Mouse (Mus musculus) embryonic facial prominence, embryonic 14.5 days (tissue): ENCODE results near the gene Krt80. TPM values are rescaled to one million over a fixed set of nuclear protein-coding genes. Genes with fewer than 3 reads are reported as not detected.

Experiments
- ATAC-seq: fragments of 200-750 bp; cut with Nextera tagmentation; 2 replicates; pipeline ENCODE4 v1.8.0; 2017; ENCODE audit warnings: low read depth, moderate number of reproducible peaks, moderate TSS enrichment
- DNase-seq: peaks from one replicate; pipeline ENCODE4 v3.0.0-alpha.2; 2015; ENCODE audit warnings: low spot score
- H3K27ac ChIP-seq: fragments of 300-500 bp; sonication (generic); replicated peaks from 2 replicates; pipeline ENCODE4 v1.5.1; 2014; ENCODE audit warnings: low read depth, mild to moderate bottlenecking, low read length, moderate library complexity
- H3K27me3 ChIP-seq: fragments of 300-500 bp; sonication (generic); replicated peaks from 2 replicates; pipeline ENCODE4 v1.6.1; 2014; ENCODE audit warnings: low read length; ENCODE audit not compliant: control insufficient read depth, insufficient read depth
- H3K36me3 ChIP-seq: fragments of 300-500 bp; sonication (generic); 2 replicates; pipeline ENCODE4 v1.6.1; 2014; ENCODE audit warnings: low read length, mixed read lengths; ENCODE audit not compliant: control insufficient read depth, insufficient read depth
- H3K4me1 ChIP-seq: fragments of 300-500 bp; sonication (generic); 2 replicates; pipeline ENCODE4 v1.6.1; 2014; ENCODE audit warnings: antibody characterized with exemption, low read length; ENCODE audit not compliant: control insufficient read depth, insufficient read depth
- H3K4me2 ChIP-seq: fragments of 300-500 bp; sonication (generic); 2 replicates; pipeline ENCODE4 v1.6.1; 2014; ENCODE audit warnings: low read depth, mild to moderate bottlenecking, low read length, moderate library complexity, mixed read lengths
- H3K4me3 ChIP-seq: fragments of 300-500 bp; sonication (generic); 2 replicates; pipeline ENCODE4 v1.5.1; 2014; ENCODE audit warnings: low read depth, mild to moderate bottlenecking, low read length
- H3K9ac ChIP-seq: fragments of 300-500 bp; sonication (generic); 2 replicates; pipeline ENCODE4 v1.6.1; 2014; ENCODE audit warnings: low read depth, mild to moderate bottlenecking, low read length, moderate library complexity, mixed read lengths
- H3K9me3 ChIP-seq: fragments of 300-500 bp; sonication (generic); 2 replicates; pipeline ENCODE4 v1.6.1; 2016; ENCODE audit warnings: low read length; ENCODE audit not compliant: control insufficient read depth
- WGBS: fragments of 180-500 bp; shearing (Covaris S2); extraction: QIAGEN DNeasy Blood & Tissue Kit; methylation state at CpG from one replicate; pipeline ENCODE4 v1.1.7; 2014; 5-methylcytosine and 5-hydroxymethylcytosine counted together
- polyA plus RNA-seq: library from polyadenylated mRNA; unstranded; fragments of >200 nt; fragmentation: Nextera tagmentation; extraction: Ambion mirVana; gene quantifications from 2 replicates; pipeline ENCODE4 v1.2.1, GENCODE M21; 2014

The Krt80 gene
- polyA plus RNA-seq, 1 experiment from 2014 or later, result 9.5 TPM

DNA sequence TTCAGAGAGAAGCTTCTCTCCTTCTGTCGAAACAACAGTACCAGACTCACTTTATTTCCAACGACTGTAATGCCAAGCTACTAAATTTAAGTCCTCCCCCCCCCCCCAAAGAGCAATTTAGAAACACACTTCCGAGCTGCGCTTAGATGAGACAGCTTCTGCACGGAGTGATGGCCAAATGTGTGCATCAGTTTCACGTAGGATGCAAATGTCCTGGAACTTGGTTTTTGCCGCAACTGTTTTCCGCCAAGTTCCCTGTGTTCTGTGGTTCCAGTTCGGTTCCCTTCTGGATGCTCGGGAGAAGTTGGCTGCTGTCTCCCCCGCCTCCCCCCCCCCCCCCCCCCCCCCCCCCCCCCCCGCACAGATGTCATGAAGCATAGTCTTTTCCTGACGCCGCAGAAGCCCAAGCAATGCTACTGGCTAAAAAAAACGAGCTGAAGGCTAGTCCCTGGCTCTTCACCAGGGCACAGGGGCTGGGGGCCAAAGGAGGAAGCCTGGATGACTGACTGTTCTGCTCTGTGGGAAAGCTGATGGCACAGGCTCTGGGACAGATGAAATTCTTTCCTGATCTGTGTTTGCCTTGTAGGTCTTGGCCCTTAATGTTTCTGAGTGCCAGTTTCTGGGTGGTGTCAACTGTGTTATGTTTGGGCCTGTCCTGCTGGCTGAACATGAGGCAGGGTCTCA, 58.7 kb downstream of the Krt80 start:
- Histone ChIP-seq H3K9me3 (no peaks in the 10 kb centered on the region), H3K27me3 (no peaks in the 10 kb centered on the region), H3K4me3 (no peak overlapping the region), H3K4me2 (no peak overlapping the region), H3K36me3 (no peaks in the 10 kb centered on the region), H3K4me1 (peaks cover 12% of the 10 kb centered on the region), H3K9ac (no peak overlapping the region), H3K27ac (no peak overlapping the region)
- WGBS, result 45% methylated on average over 11 of the region's 15 CpGs
- DNase-seq (no peak), ATAC-seq (no peak)

GRCm38 (mm10) chr15:101309493-101309892, 60.5 kb downstream of the Krt80 start:
- Histone ChIP-seq H3K4me2 (no peak overlapping the region), H3K4me3 (no peak overlapping the region), H3K9ac (no peak overlapping the region), H3K9me3 (no peaks in the 10 kb centered on the region), H3K4me1 (peaks cover 12% of the 10 kb centered on the region), H3K36me3 (no peaks in the 10 kb centered on the region), H3K27ac (no peak overlapping the region), H3K27me3 (no peaks in the 10 kb centered on the region)
- DNase-seq (no peak), ATAC-seq (0 out of 2 replicates have a peak, but pooled peaks have one; percentile 22)
- 31% methylated on average over 5 of the region's 5 CpGs for WGBS

DNA sequence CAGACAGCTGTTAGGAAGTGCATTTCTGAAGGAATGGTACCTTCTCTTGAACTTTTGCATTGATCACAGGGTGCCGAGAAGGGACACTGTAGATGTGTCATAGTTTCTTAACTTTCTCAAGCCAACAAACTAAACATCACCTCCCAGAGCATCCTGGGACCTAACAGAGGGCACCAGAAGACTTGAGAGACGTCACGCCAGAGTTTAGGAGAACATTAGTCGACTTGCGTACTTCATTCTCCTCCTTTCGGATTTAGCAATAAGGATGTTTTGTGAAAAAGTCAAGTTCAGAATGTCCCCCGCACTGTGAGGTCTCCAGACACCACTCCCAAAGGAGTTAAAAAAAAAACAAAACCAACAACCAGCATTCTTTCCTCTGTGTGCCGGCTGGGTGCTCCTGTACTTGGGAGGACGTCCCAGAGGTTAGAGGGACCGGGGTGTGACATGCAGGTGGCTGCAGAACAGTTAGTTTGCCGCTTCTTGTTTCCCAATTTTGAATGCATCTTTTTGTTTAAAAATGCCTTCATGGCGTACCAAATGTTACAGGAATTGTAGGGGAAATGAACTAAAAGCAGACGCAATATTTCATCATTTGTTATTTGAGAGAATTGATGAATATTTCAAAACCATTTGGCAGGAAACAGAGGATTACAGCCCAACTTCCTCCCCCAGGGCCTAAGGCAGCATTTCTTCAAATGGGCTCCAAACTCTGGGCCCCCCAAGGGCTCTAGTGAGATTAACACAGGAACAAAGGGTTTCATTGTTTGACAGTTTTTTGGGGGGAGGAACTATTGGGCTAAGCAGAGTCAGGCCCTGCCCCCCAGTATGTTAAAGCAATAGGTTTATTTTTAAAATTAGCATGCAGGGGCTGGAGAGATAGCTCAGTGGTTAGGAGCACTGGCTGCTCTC, 61.3 kb downstream of the Krt80 start:
- WGBS, result 39% methylated on average over 13 of the region's 13 CpGs
- DNase-seq (peak; percentile 75), ATAC-seq (peak; percentile 30; the same call in 1 of the 2 replicates)
- Histone ChIP-seq H3K36me3 (no peaks in the 10 kb centered on the region), H3K4me3 (no peak overlapping the region), H3K9ac (no peak overlapping the region), H3K27ac (0 out of 2 replicates have a peak overlapping the region, but pooled peaks have one; percentile 40), H3K4me1 (peaks cover 12% of the 10 kb centered on the region), H3K9me3 (no peaks in the 10 kb centered on the region), H3K27me3 (no peaks in the 10 kb centered on the region), H3K4me2 (no peak overlapping the region)

DNA sequence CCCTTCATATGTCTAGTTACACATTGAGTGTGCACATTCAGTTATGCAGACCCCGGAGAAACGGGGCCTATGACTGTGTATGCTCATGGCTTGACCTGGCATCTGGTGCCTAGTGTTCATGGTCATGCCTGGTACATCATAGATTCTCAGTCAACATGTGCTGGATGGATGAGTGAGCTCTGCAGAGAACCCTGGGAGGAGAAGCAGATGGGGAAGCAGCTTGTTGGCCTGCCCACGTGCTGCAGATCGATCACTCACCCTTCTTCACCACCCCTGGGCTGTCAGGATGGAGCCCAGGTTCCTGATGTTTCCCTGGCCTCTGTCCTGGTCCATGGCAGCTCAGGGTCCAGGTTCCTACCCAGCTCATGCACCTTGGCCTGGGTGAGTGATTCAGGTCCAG, 63.5 kb downstream of the Krt80 start:
- H3K4me2 ChIP-seq, result no peak overlapping the region
- no peaks in the 10 kb centered on the region for H3K9me3 ChIP-seq
- no peak for DNase-seq
- WGBS, result 88% methylated on average over 4 of the region's 4 CpGs
- no peak overlapping the region for H3K4me3 ChIP-seq
- ATAC-seq, result no peak
- H3K36me3 ChIP-seq, result no peaks in the 10 kb centered on the region
- no peak overlapping the region for H3K9ac ChIP-seq
- H3K4me1 ChIP-seq, result peaks cover 12% of the 10 kb centered on the region
- no peak overlapping the region for H3K27ac ChIP-seq
- no peaks in the 10 kb centered on the region for H3K27me3 ChIP-seq

- Histone ChIP-seq H3K4me1 (peaks cover 7% of the 10 kb centered on the region), H3K9me3 (no peaks in the 10 kb centered on the region), H3K4me3 (no peak overlapping the region), H3K4me2 (no peak overlapping the region), H3K27me3 (no peaks in the 10 kb centered on the region), H3K27ac (no peak overlapping the region), H3K9ac (no peak overlapping the region), H3K36me3 (no peaks in the 10 kb centered on the region)
- no peak for ATAC-seq
- DNase-seq, result no peak
- 89% methylated on average over 4 of the region's 4 CpGs for WGBS
Measured at GRCm38 (mm10) chr15:101303830-101304229, 66.1 kb downstream of the Krt80 start.

DNA sequence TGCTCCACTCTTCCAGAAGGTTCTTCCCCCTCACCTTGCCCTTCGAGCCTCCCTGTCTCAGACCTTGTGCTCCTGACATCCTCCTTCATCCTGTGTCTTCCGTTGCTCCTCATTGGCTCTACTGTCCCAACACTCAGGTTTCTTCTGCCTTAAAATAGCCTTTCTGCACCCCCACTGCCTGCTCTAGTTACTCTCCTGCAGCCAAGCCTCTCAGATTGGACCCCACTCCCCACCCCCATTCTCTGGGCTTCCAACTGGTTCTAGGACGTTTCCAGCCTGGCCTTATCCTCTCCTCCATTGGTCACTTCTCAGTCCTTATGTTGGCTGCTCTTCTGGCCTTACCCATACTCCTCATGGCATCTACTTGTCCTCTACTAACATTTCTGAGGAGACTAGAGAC, 67.8 kb downstream of the Krt80 start:
- no peaks in the 10 kb centered on the region for H3K27me3 ChIP-seq
- ATAC-seq, result no peak
- H3K4me3 ChIP-seq, result no peak overlapping the region
- no peak overlapping the region for H3K9ac ChIP-seq
- WGBS, result 77% methylated on average over 3 of the region's 3 CpGs
- no peak overlapping the region for H3K4me2 ChIP-seq
- no peaks in the 10 kb centered on the region for H3K9me3 ChIP-seq
- H3K4me1 ChIP-seq, result no peaks in the 10 kb centered on the region; the same call in 1 of the 2 replicates
- DNase-seq, result no peak
- H3K36me3 ChIP-seq, result no peaks in the 10 kb centered on the region
- H3K27ac ChIP-seq, result no peak overlapping the region

DNA sequence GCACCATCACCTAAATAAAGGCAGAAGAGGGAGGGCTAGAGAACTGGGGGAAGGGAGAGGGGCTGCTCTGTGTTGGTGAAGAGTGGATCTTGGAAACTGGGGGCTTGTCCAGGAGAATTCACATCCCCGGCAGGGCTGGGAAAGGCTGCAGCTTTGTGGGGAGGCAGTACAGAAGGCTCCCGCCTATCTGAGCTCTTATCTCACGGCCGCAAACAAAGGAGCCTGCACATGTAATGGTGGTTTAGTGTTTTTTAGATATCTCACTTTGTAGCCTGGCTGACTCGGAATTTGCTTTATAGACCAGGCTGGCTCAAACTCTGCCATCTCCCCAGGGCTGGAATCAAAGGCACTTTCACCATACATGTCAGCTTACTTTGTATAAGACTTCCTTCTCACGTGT, 69.8 kb downstream of the Krt80 start:
- no peaks in the 10 kb centered on the region for H3K36me3 ChIP-seq

GRCm38 (mm10) chr15:101299480-101299960, 70.4 kb downstream of the Krt80 start:
- no peaks in the 10 kb centered on the region for H3K9me3 ChIP-seq
- no peaks in the 10 kb centered on the region; the same call in 1 of the 2 replicates for H3K4me1 ChIP-seq
- no peaks in the 10 kb centered on the region for H3K27me3 ChIP-seq
- H3K4me3 ChIP-seq, result no peak overlapping the region
- no peak for DNase-seq
- H3K9ac ChIP-seq, result no peak overlapping the region
- H3K27ac ChIP-seq, result no peak overlapping the region
- WGBS, result 76% methylated on average over 14 of the region's 14 CpGs
- no peak overlapping the region for H3K4me2 ChIP-seq
- H3K36me3 ChIP-seq, result no peaks in the 10 kb centered on the region
- ATAC-seq, result no peak

More for the DNA sequence above, 69.8 kb downstream of the Krt80 start:
- Histone ChIP-seq H3K4me3 (no peak overlapping the region), H3K4me1 (no peaks in the 10 kb centered on the region; the same call in 1 of the 2 replicates), H3K27ac (no peak overlapping the region), H3K4me2 (no peak overlapping the region), H3K9ac (no peak overlapping the region), H3K27me3 (no peaks in the 10 kb centered on the region), H3K9me3 (no peaks in the 10 kb centered on the region)
- DNase-seq, result no peak
- 75% methylated on average over 6 of the region's 6 CpGs for WGBS
- no peak for ATAC-seq
